26 mouse cellular contexts compared by ENCODE assay signal in the genomic region with DNA sequence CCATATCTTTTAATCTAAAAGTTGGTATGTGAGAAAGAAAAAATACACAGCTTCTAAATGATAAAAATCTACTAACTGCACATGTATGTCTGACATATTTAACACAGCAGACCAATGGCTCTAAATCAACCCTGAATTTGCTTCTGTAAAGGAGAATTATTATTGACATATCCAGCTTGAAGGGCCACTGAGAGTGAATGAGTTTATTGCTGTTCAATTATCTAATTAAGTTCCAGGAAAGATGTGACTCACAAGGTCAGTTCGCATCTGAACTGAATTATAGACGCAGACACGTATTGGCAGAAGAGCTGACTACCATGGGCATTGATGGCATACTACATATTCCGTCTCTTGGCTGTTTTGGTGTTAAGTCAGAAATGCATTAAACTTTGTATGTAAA.
DNase-seq lines count a peak whose midpoint lies in the region; ATAC-seq lines count a peak whose summit lies in the region.
"Had no signal": no experiment of that assay in that cellular context is flagged by ENCODE, and none has a peak within 500 bp of the region (broad histone marks: within the 10 kb centered on the region; RNA-seq: fewer than 3 reads in every experiment).

No protein-coding gene starts in this region.

- H3K9ac ChIP-seq in embryonic facial prominence, embryonic 11.5 days (replicated peaks; ENCODE audit: low read length) = no peak overlapping the region
- H3K9ac ChIP-seq: embryonic facial prominence, embryonic 13.5 days; embryonic facial prominence, embryonic 15.5 days; forebrain, embryonic 12.5 days had no signal

- H3K4me1 ChIP-seq in embryonic facial prominence, embryonic 11.5 days (ENCODE audit: control insufficient read depth, insufficient read depth, low read length) = no peaks in the 10 kb centered on the region
- peaks cover 7% of the 10 kb centered on the region; the same call in 1 of the 2 replicates for H3K4me1 ChIP-seq in embryonic facial prominence, embryonic 10.5 days
- H3K4me1 ChIP-seq: embryonic facial prominence, embryonic 13.5 days; embryonic facial prominence, embryonic 15.5 days; forebrain, embryonic 10.5 days; forebrain, embryonic 12.5 days had no signal

- DNase-seq in embryo, embryonic 10 days (ENCODE audit: low spot score) = peak; percentile 12
- DNase-seq in embryo, embryonic 9.5 days (ENCODE audit: extremely low spot score) = no peak
- DNase-seq in embryonic facial prominence, embryonic 11.5 days (ENCODE audit: low spot score) = peak; percentile 35
- no peak for DNase-seq in embryonic facial prominence, embryonic 10.5 days (ENCODE audit: low spot score)
- peak; percentile 1 for DNase-seq in Muller cell, postnatal 12 days (ENCODE audit: inconsistent ontology term)
- DNase-seq in left cerebral cortex, postnatal 10 days (ENCODE audit: extremely low spot score in 1 of 2, low spot score in 2 of 2) = no peak
- DNase-seq: adrenal gland, adult 2 months; adrenal gland, postnatal 10 days; adrenal gland, postnatal 25 days; B cell, adult 2 months; cerebellum, adult 11 months; cerebellum, adult 18-20 months; cerebellum, adult 8-10 months; cerebellum, adult 9-11 months; cerebellum, postnatal 14 days; cerebellum, postnatal 36 days had no signal

- H3K9me3 ChIP-seq in embryonic facial prominence, embryonic 11.5 days (replicated peaks; ENCODE audit: control insufficient read depth, low read length) = no peaks in the 10 kb centered on the region
- no peaks in the 10 kb centered on the region for H3K9me3 ChIP-seq in embryonic facial prominence, embryonic 10.5 days
- H3K9me3 ChIP-seq: embryonic facial prominence, embryonic 13.5 days; embryonic facial prominence, embryonic 15.5 days; forebrain, embryonic 10.5 days; forebrain, embryonic 12.5 days had no signal

- no peak for ATAC-seq in embryonic facial prominence, embryonic 11.5 days (replicated peaks; ENCODE audit: insufficient number of reproducible peaks, low FRiP score, low TSS enrichment, low read depth)
- ATAC-seq: CD4-positive, CD25-positive, alpha-beta regulatory T cell, adult 4 months; forebrain, embryonic 14.5 days; forebrain, embryonic 16.5 days had no signal

- intact Hi-C loops in left cerebral cortex, postnatal 10 days (cut with DNase I) = no loop called here

- H3K4me2 ChIP-seq in embryonic facial prominence, embryonic 11.5 days (ENCODE audit: low read depth, low read length) = no peak overlapping the region
- H3K4me2 ChIP-seq: embryonic facial prominence, embryonic 13.5 days; embryonic facial prominence, embryonic 15.5 days; forebrain, embryonic 12.5 days had no signal

- WGBS in embryonic facial prominence, embryonic 11.5 days = 36% methylated on average over 4 of the region's 4 CpGs
- 57% methylated on average over 4 of the region's 4 CpGs for WGBS in embryonic facial prominence, embryonic 10.5 days

- no peaks in the 10 kb centered on the region for H3K27me3 ChIP-seq in embryonic facial prominence, embryonic 11.5 days (ENCODE audit: control insufficient read depth, insufficient read depth, low read length)
- no peaks in the 10 kb centered on the region for H3K27me3 ChIP-seq in embryonic facial prominence, embryonic 10.5 days (replicated peaks; ENCODE audit: low read depth, poor library complexity, severe bottlenecking)
- H3K27me3 ChIP-seq: CH12.LX; embryonic facial prominence, embryonic 13.5 days; embryonic facial prominence, embryonic 15.5 days; forebrain, embryonic 12.5 days had no signal

- H3K4me3 ChIP-seq in embryonic facial prominence, embryonic 11.5 days (ENCODE audit: low read depth, low read length) = no peak overlapping the region
- H3K4me3 ChIP-seq in embryonic facial prominence, embryonic 10.5 days = no peak overlapping the region
- H3K4me3 ChIP-seq: embryonic facial prominence, embryonic 13.5 days; embryonic facial prominence, embryonic 15.5 days; erythroblast, embryonic 14.5 days; forebrain, embryonic 10.5 days; forebrain, embryonic 12.5 days had no signal

- H3K27ac ChIP-seq in embryonic facial prominence, embryonic 11.5 days (replicated peaks; ENCODE audit: low read depth, low read length) = no peak overlapping the region
- no peak overlapping the region for H3K27ac ChIP-seq in embryonic facial prominence, embryonic 10.5 days (replicated peaks)
- H3K27ac ChIP-seq: embryonic facial prominence, embryonic 13.5 days; embryonic facial prominence, embryonic 15.5 days; forebrain, embryonic 10.5 days; forebrain, embryonic 12.5 days had no signal

- no peaks in the 10 kb centered on the region for H3K36me3 ChIP-seq in embryonic facial prominence, embryonic 11.5 days (replicated peaks; ENCODE audit: control insufficient read depth, insufficient read depth, low read depth, low read length)
- H3K36me3 ChIP-seq in embryonic facial prominence, embryonic 10.5 days (replicated peaks) = no peaks in the 10 kb centered on the region
- H3K36me3 ChIP-seq: embryonic facial prominence, embryonic 13.5 days; embryonic facial prominence, embryonic 15.5 days; forebrain, embryonic 10.5 days; forebrain, embryonic 12.5 days; G1E had no signal

Comparison
In these comparisons a context has a peak if more than half of its experiments do, and no peak if none do; other contexts are left out.
1. DNase-seq: peak in embryo, embryonic 10 days (single experiment), embryonic facial prominence, embryonic 11.5 days (single experiment) and Muller cell, postnatal 12 days (single experiment); none in embryo, embryonic 9.5 days (single experiment), embryonic facial prominence, embryonic 10.5 days (single experiment) and left cerebral cortex, postnatal 10 days (0 of 2).